Mouse (Mus musculus): ENCODE data around the gene Speer1.
"Not testable (repeated sequence)": the region's sequence is repeated elsewhere in the genome, so short reads cannot be mapped to it uniquely, and the experiment has no call there.

The Speer1 gene

DNA sequence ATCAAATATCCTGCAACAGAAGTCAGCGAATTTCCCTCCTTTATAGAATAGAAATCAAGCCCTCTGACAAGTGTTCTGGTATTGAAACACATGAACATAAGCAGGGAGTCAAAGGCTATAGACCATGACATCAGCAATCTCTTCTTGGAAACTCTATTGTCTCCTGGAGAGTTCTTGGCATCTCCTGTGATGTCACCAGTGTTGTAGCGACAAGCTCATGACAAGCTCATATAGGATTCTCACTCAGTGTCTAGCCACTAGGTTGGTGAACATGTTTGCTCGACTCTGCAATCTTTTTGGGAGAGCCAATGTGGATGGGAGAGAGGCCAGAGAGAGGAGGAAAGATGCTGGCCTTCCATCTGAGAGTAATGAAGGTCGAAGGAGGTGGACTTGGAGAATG lies at the start of gene Speer1:
Speer1 (plus strand) TSS at position 301 of the 400 bp plus-strand sequence.
- DNase-seq (ENCODE audit: low read depth, low spot score) = not testable (repeated sequence)

Data from embryo, embryonic 11.5 days (tissue).